In the genomic region with DNA sequence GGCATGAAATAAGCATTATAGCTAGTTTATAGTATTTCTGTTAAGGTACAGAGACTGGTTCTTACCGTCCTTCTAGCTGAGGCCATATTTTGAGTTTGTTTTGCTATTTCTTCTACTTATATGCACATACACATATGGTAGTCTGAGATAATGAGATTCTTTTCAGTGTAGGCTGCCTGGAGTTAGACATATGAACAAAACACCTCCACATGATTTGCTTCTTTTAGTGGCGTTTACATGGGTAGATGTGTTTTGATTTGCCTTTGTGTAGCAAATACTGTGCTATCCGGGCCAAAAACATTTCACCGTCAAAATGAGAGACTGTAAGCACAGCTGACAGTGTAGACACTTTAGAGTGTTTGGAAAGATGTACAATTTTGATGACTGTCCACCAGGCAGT, we compare ENCODE assay signal across 18 mouse cellular contexts.
"Had no signal": no experiment of that assay in that cellular context is flagged by ENCODE, and none has a peak within 500 bp of the region (broad histone marks: within the 10 kb centered on the region; RNA-seq: fewer than 3 reads in every experiment).

No protein-coding gene starts in this region.

- H3K9me3 ChIP-seq: kidney, embryonic 15.5 days; liver, embryonic 13.5 days; midbrain, embryonic 13.5 days; neural tube, embryonic 13.5 days; stomach, embryonic 15.5 days had no signal

- H3K4me1 ChIP-seq: kidney, embryonic 15.5 days; liver, embryonic 13.5 days; midbrain, embryonic 13.5 days; neural tube, embryonic 13.5 days; stomach, embryonic 15.5 days had no signal

- H3K36me3 ChIP-seq: kidney, embryonic 15.5 days; liver, embryonic 13.5 days; midbrain, embryonic 13.5 days; neural tube, embryonic 13.5 days; stomach, embryonic 15.5 days had no signal

- H3K4me2 ChIP-seq: kidney, embryonic 15.5 days; liver, embryonic 13.5 days; midbrain, embryonic 13.5 days; neural tube, embryonic 13.5 days; stomach, embryonic 15.5 days had no signal

- H3K4me3 ChIP-seq: kidney, embryonic 15.5 days; left cerebral cortex, adult 2 months; liver, embryonic 13.5 days; midbrain, embryonic 13.5 days; myocyte; neural tube, embryonic 13.5 days; stomach, embryonic 15.5 days had no signal

- DNase-seq: kidney, postnatal 10 days; kidney, postnatal 36 days; layer of hippocampus, postnatal 36 days; liver, embryonic 13.5 days; lung, adult 2 months; lung, postnatal 14 days; lung, postnatal 4 days; retina, postnatal 1 day; right cerebral cortex, postnatal 25 days; spleen, adult 18-20 months; thymus, postnatal 25 days had no signal

- H3K9ac ChIP-seq: kidney, embryonic 15.5 days; liver, embryonic 13.5 days; midbrain, embryonic 13.5 days; neural tube, embryonic 13.5 days; stomach, embryonic 15.5 days had no signal

- H3K27me3 ChIP-seq: kidney, embryonic 15.5 days; liver, embryonic 13.5 days; midbrain, embryonic 13.5 days; neural tube, embryonic 13.5 days; stomach, embryonic 15.5 days had no signal

- ATAC-seq: midbrain, embryonic 13.5 days; midbrain, embryonic 16.5 days had no signal

- H3K27ac ChIP-seq: kidney, embryonic 15.5 days; left cerebral cortex, adult 2 months; liver, embryonic 13.5 days; midbrain, embryonic 13.5 days; neural tube, embryonic 13.5 days; stomach, embryonic 15.5 days had no signal
